Mouse (Mus musculus) forebrain, embryonic 16.5 days (tissue): Measurements from ENCODE around the gene Med24. TPM values are rescaled to one million over a fixed set of nuclear protein-coding genes. Genes with fewer than 3 reads are reported as not detected.
A peak's percentile ranks its signal among the peaks of the same experiment; 100 is the strongest.

Source experiments
- ATAC-seq: fragments of 200-750 bp; cut with Nextera tagmentation; 2 replicates; pipeline ENCODE4 v1.8.0; 2017; ENCODE audit warnings: mild to moderate bottlenecking, moderate library complexity
- H3K27ac ChIP-seq: fragments of 300-500 bp; sonication (generic); 2 replicates; pipeline ENCODE4 v1.5.1; 2014; ENCODE audit warnings: low read length, control low read depth
- H3K27me3 ChIP-seq: fragments of 300-500 bp; sonication (generic); replicated peaks from 2 replicates; pipeline ENCODE4 v1.6.1; 2014; ENCODE audit warnings: low read length; ENCODE audit not compliant: control insufficient read depth, insufficient read depth
- H3K36me3 ChIP-seq: fragments of 300-500 bp; sonication (generic); 2 replicates; pipeline ENCODE4 v1.6.1; 2014; ENCODE audit not compliant: control insufficient read depth, insufficient read depth
- H3K4me1 ChIP-seq: fragments of 300-500 bp; sonication (generic); replicated peaks from 2 replicates; pipeline ENCODE4 v1.6.1; 2014; ENCODE audit warnings: low read length; ENCODE audit not compliant: control insufficient read depth, insufficient read depth
- H3K4me2 ChIP-seq: fragments of 300-500 bp; sonication (generic); 2 replicates; pipeline ENCODE4 v1.6.1; 2014; ENCODE audit warnings: mild to moderate bottlenecking, low read length, control low read depth
- H3K4me3 ChIP-seq: fragments of 300-500 bp; sonication (generic); replicated peaks from 2 replicates; pipeline ENCODE4 v1.5.1; 2014; ENCODE audit warnings: mild to moderate bottlenecking, low read length, control low read depth
- H3K9ac ChIP-seq: fragments of 300-500 bp; sonication (generic); replicated peaks from 2 replicates; pipeline ENCODE4 v1.6.1; 2014; ENCODE audit warnings: low read depth, low read length, control low read depth
- H3K9me3 ChIP-seq: fragments of 300-500 bp; sonication (generic); 2 replicates; pipeline ENCODE4 v1.6.1; 2016; ENCODE audit warnings: low read length; ENCODE audit not compliant: control insufficient read depth
- whole genome bisulfite sequencing: fragments of 180-500 bp; shearing (Covaris S2); extraction: QIAGEN DNeasy Blood & Tissue Kit; methylation state at CpG from one replicate; pipeline ENCODE4 v1.1.7; 2014; 5-methylcytosine and 5-hydroxymethylcytosine counted together
- polyA plus RNA-seq: library from polyadenylated mRNA; unstranded; fragments of >200 nt; fragmentation: Nextera tagmentation; extraction: Ambion mirVana; gene quantifications from 2 replicates; pipeline ENCODE4 v1.2.1, GENCODE M21; 2015

Gene Med24
- polyA plus RNA-seq, 1 experiment from 2014 or later: 93.7 TPM

DNA sequence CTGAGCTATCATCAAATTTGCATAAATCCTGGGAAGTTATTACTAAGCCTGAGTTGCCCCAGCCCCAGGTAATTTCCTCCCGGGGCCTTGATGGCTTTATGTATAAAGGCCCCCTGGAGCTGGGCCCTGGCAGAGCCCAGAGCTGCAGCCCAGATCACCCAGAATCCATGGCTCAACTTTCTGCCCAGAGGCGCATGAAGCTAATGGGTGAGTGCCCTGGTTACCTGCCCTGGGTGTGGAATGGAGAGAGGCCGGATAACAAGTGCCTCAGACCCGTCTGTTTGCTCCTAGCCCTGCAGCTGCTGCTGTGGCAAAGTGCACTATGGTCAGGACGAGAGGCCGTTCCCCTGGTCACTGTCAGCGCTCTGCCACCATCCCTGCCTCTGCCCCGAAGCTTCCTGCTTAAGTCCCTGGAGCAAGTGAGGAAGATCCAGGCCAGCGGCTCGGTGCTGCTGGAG is 28.0 kb downstream of the Med24 start, which contains the start of gene Csf3:
TSS of gene Csf3 (plus strand) at position 51 of the 458 bp plus-strand sequence.
- Histone ChIP-seq H3K9me3 (no peaks in the 10 kb centered on the region), H3K27ac (no peak within 1 kb of the TSS), H3K4me1 (0 out of 2 replicates have a peak, but pooled peaks cover 2% of the 10 kb centered on the region), H3K36me3 (0 out of 2 replicates have a peak, but pooled peaks cover 9% of the 10 kb centered on the region), H3K9ac (no peak within 1 kb of the TSS), H3K27me3 (no peaks in the 10 kb centered on the region), H3K4me2 (no peak within 1 kb of the TSS), H3K4me3 (no peak within 1 kb of the TSS)
- 37% methylated on average over 10 of the region's 10 CpGs for WGBS
- no peak for ATAC-seq

- H3K36me3 ChIP-seq: peaks cover 7% of the 10 kb centered on the region; the same call in 1 of the 2 replicates
- no peak overlapping the region for H3K9ac ChIP-seq
- ATAC-seq: peak; percentile 64; the same call in 1 of the 2 replicates
- 0 out of 2 replicates have a peak, but pooled peaks cover 2% of the 10 kb centered on the region for H3K4me1 ChIP-seq
- WGBS: 38% methylated on average over 4 of the region's 4 CpGs
- no peak overlapping the region for H3K4me3 ChIP-seq
- H3K4me2 ChIP-seq: no peak overlapping the region
- no peaks in the 10 kb centered on the region for H3K9me3 ChIP-seq
- H3K27me3 ChIP-seq: no peaks in the 10 kb centered on the region
- no peak overlapping the region for H3K27ac ChIP-seq
Observed at GRCm38 (mm10) chr11:98699911-98700310, 29.3 kb downstream of the Med24 start.

DNA sequence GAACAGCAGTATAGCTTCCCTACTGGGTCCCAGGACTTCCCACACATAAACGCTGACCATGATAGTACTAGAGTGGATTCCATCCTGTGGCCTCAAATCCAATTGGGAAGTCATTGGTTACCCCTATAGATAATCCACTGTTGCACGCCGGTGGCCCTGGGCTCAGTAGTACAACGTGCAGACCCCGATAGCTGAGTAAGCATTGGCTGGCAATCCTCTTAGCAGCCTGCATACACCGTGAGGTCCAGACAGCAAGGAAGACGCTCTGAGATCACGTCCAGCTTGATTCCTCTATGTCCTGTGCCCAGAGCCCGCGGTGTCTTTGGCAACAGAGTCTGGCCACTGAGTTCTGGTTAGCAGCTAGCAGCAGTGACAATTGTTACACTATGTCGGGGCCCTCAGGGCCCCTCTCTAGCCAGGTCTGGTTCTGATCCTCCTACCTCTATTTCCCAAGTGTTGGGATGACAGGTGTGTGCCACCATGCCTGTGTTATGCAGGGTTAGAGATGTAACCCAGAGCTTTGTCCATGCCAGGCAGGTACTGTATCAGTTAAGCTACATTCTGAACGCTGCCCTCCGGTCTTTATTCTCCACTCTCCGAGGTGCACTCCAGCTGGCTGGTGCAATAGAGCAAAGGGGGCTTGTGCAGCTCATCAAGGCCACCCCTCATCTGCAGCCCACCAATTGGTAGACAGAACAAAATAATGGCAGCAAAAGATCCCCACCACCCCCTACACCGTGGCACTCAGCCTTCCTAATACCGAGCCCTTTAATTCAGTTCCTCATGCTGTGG is 30.2 kb downstream of the Med24 start:
- Histone ChIP-seq H3K4me2 (no peak overlapping the region), H3K4me1 (0 out of 2 replicates have a peak, but pooled peaks cover 2% of the 10 kb centered on the region), H3K36me3 (peaks cover 13% of the 10 kb centered on the region), H3K9ac (no peak overlapping the region), H3K27me3 (no peaks in the 10 kb centered on the region), H3K9me3 (no peaks in the 10 kb centered on the region), H3K4me3 (no peak overlapping the region), H3K27ac (no peak overlapping the region)
- no peak for ATAC-seq
- 85% methylated on average over 16 of the region's 16 CpGs for WGBS

DNA sequence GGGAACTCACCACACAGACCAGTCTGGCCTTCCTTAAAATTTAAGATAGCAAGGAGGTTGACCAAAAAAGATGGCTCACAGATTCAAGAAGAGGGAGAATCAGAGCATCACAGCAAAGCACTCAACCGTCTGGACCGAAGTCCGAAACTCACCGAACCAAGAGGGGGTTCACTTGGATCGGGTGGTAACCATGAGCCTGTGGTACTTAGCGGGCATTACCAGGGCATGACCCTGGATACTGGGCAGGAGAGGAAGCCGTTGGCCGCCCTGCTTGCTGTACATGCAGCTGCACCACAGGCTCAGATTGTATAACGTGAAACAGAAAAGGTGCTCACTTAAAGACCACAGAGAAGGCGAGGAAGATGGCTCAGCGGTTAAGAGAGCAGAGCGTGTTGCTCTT is 32.0 kb downstream of the Med24 start:
- H3K4me3 ChIP-seq: no peak overlapping the region
- H3K4me1 ChIP-seq: 0 out of 2 replicates have a peak, but pooled peaks cover under 1% of the 10 kb centered on the region
- H3K9ac ChIP-seq: no peak overlapping the region
- no peak for ATAC-seq
- H3K9me3 ChIP-seq: no peaks in the 10 kb centered on the region
- H3K36me3 ChIP-seq: peaks cover 26% of the 10 kb centered on the region
- no peak overlapping the region for H3K4me2 ChIP-seq
- H3K27ac ChIP-seq: no peak overlapping the region
- H3K27me3 ChIP-seq: no peaks in the 10 kb centered on the region
- 91% methylated on average over 12 of the region's 12 CpGs for WGBS

- no peak for ATAC-seq
- 84% methylated on average over 14 of the region's 14 CpGs for WGBS
- no peaks in the 10 kb centered on the region for H3K9me3 ChIP-seq
- H3K4me2 ChIP-seq: no peak overlapping the region
- H3K4me3 ChIP-seq: no peak overlapping the region
- no peak overlapping the region for H3K9ac ChIP-seq
- no peaks in the 10 kb centered on the region for H3K4me1 ChIP-seq
- H3K27me3 ChIP-seq: no peaks in the 10 kb centered on the region
- H3K27ac ChIP-seq: no peak overlapping the region
- H3K36me3 ChIP-seq: peaks cover 28% of the 10 kb centered on the region
Observed at GRCm38 (mm10) chr11:98696454-98697216, 32.6 kb downstream of the Med24 start.

DNA sequence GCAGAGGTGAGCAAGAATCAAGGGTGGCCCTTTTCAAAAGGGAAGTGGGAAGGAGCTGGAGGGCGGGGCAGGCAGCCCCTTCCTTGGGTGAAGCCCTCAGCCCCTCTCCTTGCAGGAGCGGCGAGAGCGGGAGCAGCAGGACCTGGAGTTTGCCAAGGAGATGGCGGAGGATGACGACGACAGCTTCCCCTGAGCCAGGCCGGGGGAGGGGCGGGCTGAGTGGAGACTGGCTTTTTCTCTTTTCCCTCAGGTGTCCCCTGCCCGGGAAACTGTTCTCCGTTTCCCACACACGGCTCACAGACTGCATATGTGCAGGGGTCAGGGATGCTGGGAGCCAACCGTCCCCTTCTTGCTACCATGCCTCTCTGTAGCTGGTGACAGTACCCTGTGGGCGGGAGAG is 33.8 kb downstream of the Med24 start:
- no peak for ATAC-seq
- no peaks in the 10 kb centered on the region for H3K9me3 ChIP-seq
- no peaks in the 10 kb centered on the region for H3K27me3 ChIP-seq
- H3K4me1 ChIP-seq: no peaks in the 10 kb centered on the region
- no peak overlapping the region for H3K9ac ChIP-seq
- H3K4me2 ChIP-seq: no peak overlapping the region
- H3K27ac ChIP-seq: no peak overlapping the region
- WGBS: 61% methylated on average over 14 of the region's 14 CpGs
- peaks cover 41% of the 10 kb centered on the region for H3K36me3 ChIP-seq
- no peak overlapping the region for H3K4me3 ChIP-seq

DNA sequence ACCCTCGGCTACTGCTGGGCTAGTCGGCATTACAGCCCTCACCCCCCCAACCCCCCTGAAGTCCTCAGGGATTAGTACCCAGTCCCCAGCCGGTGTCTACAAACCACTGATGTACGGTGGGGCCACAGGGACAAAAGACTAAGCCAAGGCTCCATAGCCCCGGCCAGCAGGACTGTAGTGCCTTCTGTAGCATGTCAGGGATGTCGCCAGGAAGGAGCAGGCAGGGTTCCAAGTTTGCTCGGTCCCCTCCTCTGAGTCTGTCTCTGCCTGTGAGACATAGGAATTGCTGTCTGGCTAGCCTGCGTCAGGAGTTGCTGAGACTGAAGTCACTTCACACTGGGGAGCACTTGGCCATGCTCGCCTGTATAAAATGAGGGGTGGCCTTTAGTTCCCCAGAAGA is 34.9 kb downstream of the Med24 start:
- H3K9ac ChIP-seq: no peak overlapping the region
- H3K4me1 ChIP-seq: no peaks in the 10 kb centered on the region
- H3K9me3 ChIP-seq: no peaks in the 10 kb centered on the region
- H3K27me3 ChIP-seq: no peaks in the 10 kb centered on the region
- H3K36me3 ChIP-seq: peaks cover 47% of the 10 kb centered on the region
- H3K27ac ChIP-seq: no peak overlapping the region
- no peak for ATAC-seq
- H3K4me3 ChIP-seq: no peak overlapping the region
- no peak overlapping the region for H3K4me2 ChIP-seq
- 78% methylated on average over 9 of the region's 9 CpGs for WGBS

- Histone ChIP-seq H3K36me3 (peaks cover 47% of the 10 kb centered on the region), H3K4me2 (no peak overlapping the region), H3K9ac (no peak overlapping the region), H3K27ac (no peak overlapping the region), H3K4me1 (no peaks in the 10 kb centered on the region), H3K4me3 (no peak overlapping the region), H3K27me3 (no peaks in the 10 kb centered on the region), H3K9me3 (no peaks in the 10 kb centered on the region)
- whole genome bisulfite sequencing: 92% methylated on average over 9 of the region's 9 CpGs
- no peak for ATAC-seq
Observed at GRCm38 (mm10) chr11:98693746-98694145, 35.5 kb downstream of the Med24 start.

GRCm38 (mm10) chr11:98693201-98693600 is 36.0 kb downstream of the Med24 start:
- no peak for ATAC-seq
- Histone ChIP-seq H3K27me3 (no peaks in the 10 kb centered on the region), H3K36me3 (peaks cover 47% of the 10 kb centered on the region), H3K9me3 (no peaks in the 10 kb centered on the region), H3K9ac (no peak overlapping the region), H3K4me2 (no peak overlapping the region), H3K4me1 (no peaks in the 10 kb centered on the region), H3K4me3 (no peak overlapping the region), H3K27ac (no peak overlapping the region)
- WGBS: 75% methylated on average over 13 of the region's 13 CpGs
